Mouse (Mus musculus): Measurements from ENCODE around the gene Bicc1. TPM values are rescaled to one million over a fixed set of nuclear protein-coding genes. Genes with fewer than 3 reads are reported as not detected.

Gene Bicc1
- polyA plus RNA-seq, 1 experiment from 2014 or later, result 24.2 TPM

DNA sequence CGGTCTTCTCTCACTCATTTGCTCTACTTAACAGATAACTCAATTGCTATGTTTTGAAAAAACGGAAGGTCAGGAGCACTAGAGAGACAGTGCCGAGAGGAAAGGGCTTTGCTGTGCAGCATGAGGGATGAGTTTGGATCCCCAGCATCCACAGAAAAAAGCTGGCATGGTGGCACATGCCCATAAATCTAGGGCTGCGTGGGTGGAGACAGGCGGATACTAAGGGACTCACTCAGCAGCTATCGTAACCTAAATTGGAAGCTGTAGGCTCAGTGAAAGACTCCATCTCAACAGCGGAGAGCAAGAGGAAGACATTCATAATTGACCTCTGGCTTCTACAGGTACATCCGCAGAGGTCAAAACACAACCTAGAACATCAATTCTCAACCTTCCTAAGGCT, 179.8 kb downstream of the Bicc1 start:
- DNase-seq (ENCODE audit: low spot score) (no peak), ATAC-seq (replicated peaks; ENCODE audit: low FRiP score, low TSS enrichment, low read depth) (no peak)
- H3K4me3 ChIP-seq (ENCODE audit: low read depth, low read length), result no peak overlapping the region
- no peaks in the 10 kb centered on the region for H3K36me3 ChIP-seq (ENCODE audit: control insufficient read depth, insufficient read depth, low read length)
- no peaks in the 10 kb centered on the region for H3K9me3 ChIP-seq (ENCODE audit: control insufficient read depth, low read length)
- no peak overlapping the region for H3K4me2 ChIP-seq (ENCODE audit: low read length)
- H3K27ac ChIP-seq (ENCODE audit: low read depth), result no peak overlapping the region
- H3K27me3 ChIP-seq (replicated peaks; ENCODE audit: control insufficient read depth, insufficient read depth, low read length), result no peaks in the 10 kb centered on the region
- H3K9ac ChIP-seq (ENCODE audit: low read length), result no peak overlapping the region
- WGBS, result 94% methylated on average over 8 of the region's 8 CpGs
- peaks cover 5% of the 10 kb centered on the region for H3K4me1 ChIP-seq (replicated peaks; ENCODE audit: control insufficient read depth, insufficient read depth, low read length)

DNA sequence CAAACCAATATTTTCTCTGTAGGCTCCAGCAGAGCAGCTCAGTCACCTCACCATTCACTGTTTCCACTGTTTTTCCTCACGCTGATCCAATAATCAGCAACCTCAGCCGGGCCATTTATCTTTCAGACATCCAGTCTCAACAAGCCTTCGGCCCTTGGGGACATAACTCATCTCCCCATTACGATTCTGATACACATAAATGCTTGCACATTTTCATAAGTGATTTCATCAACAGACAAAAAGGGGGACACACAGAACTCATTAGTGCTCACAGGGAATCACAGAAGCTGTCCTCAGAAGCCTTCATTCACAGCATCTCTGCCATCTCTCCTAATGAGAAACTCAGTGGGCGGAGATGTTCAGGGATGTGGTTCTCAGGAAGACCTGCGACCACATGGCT, 182.4 kb downstream of the Bicc1 start:
- no peaks in the 10 kb centered on the region for H3K9me3 ChIP-seq (ENCODE audit: control insufficient read depth, low read length)
- no peak overlapping the region for H3K4me2 ChIP-seq (ENCODE audit: low read length)
- WGBS, result 46% methylated on average over 6 of the region's 6 CpGs
- no peak overlapping the region for H3K4me3 ChIP-seq (ENCODE audit: low read depth, low read length)
- no peak for DNase-seq (ENCODE audit: low spot score)
- no peak overlapping the region for H3K27ac ChIP-seq (ENCODE audit: low read depth)
- no peak for ATAC-seq (replicated peaks; ENCODE audit: low FRiP score, low TSS enrichment, low read depth)
- H3K4me1 ChIP-seq (replicated peaks; ENCODE audit: control insufficient read depth, insufficient read depth, low read length), result peaks cover 5% of the 10 kb centered on the region
- H3K36me3 ChIP-seq (ENCODE audit: control insufficient read depth, insufficient read depth, low read length), result no peaks in the 10 kb centered on the region
- H3K9ac ChIP-seq (ENCODE audit: low read length), result no peak overlapping the region
- H3K27me3 ChIP-seq (replicated peaks; ENCODE audit: control insufficient read depth, insufficient read depth, low read length), result no peaks in the 10 kb centered on the region

- Histone ChIP-seq H3K9ac (ENCODE audit: low read length) (no peak overlapping the region), H3K9me3 (ENCODE audit: control insufficient read depth, low read length) (no peaks in the 10 kb centered on the region), H3K36me3 (ENCODE audit: control insufficient read depth, insufficient read depth, low read length) (no peaks in the 10 kb centered on the region), H3K27ac (ENCODE audit: low read depth) (no peak overlapping the region), H3K4me1 (replicated peaks; ENCODE audit: control insufficient read depth, insufficient read depth, low read length) (peaks cover 5% of the 10 kb centered on the region), H3K27me3 (replicated peaks; ENCODE audit: control insufficient read depth, insufficient read depth, low read length) (no peaks in the 10 kb centered on the region), H3K4me3 (ENCODE audit: low read depth, low read length) (no peak overlapping the region), H3K4me2 (ENCODE audit: low read length) (no peak overlapping the region)
- no peak for DNase-seq (ENCODE audit: low spot score)
- ATAC-seq (replicated peaks; ENCODE audit: low FRiP score, low TSS enrichment, low read depth), result no peak
- 39% methylated on average over 9 of the region's 9 CpGs for WGBS
Measured at GRCm38 (mm10) chr10:70976633-70977032, 182.9 kb downstream of the Bicc1 start.

DNA sequence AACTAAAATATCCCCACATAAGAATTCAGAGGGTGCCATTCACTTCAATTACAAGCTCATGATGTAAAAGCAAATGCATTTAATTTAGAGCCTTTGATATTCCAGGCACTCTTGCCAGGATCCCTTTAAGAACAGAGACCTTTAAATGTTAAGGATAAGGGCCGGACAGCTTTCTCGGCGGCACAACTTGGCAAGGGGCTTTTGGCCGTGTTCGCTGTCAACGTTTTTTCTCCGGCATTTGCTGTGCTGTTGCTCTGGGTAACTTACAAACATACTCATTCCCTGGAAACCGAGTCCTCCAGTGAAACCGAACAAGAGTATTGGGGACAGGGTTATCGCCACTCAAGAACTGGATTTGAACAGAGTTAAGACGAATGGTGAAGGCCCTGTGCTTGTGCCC, 188.3 kb downstream of the Bicc1 start:
- DNase-seq (ENCODE audit: low spot score) (no peak), ATAC-seq (replicated peaks; ENCODE audit: low FRiP score, low TSS enrichment, low read depth) (no peak)
- H3K27me3 ChIP-seq (replicated peaks; ENCODE audit: control insufficient read depth, insufficient read depth, low read length), result no peaks in the 10 kb centered on the region
- no peaks in the 10 kb centered on the region for H3K36me3 ChIP-seq (ENCODE audit: control insufficient read depth, insufficient read depth, low read length)
- H3K4me2 ChIP-seq (ENCODE audit: low read length), result no peak overlapping the region
- no peak overlapping the region for H3K9ac ChIP-seq (ENCODE audit: low read length)
- WGBS, result 92% methylated on average over 11 of the region's 11 CpGs
- no peaks in the 10 kb centered on the region for H3K9me3 ChIP-seq (ENCODE audit: control insufficient read depth, low read length)
- peaks cover 4% of the 10 kb centered on the region; the same call in 1 of the 2 replicates for H3K4me1 ChIP-seq (replicated peaks; ENCODE audit: control insufficient read depth, insufficient read depth, low read length)
- no peak overlapping the region for H3K4me3 ChIP-seq (ENCODE audit: low read depth, low read length)
- no peak overlapping the region for H3K27ac ChIP-seq (ENCODE audit: low read depth)

- Histone ChIP-seq H3K9me3 (ENCODE audit: control insufficient read depth, low read length) (no peaks in the 10 kb centered on the region), H3K27ac (ENCODE audit: low read depth) (no peak overlapping the region), H3K36me3 (ENCODE audit: control insufficient read depth, insufficient read depth, low read length) (no peaks in the 10 kb centered on the region), H3K4me3 (ENCODE audit: low read depth, low read length) (no peak overlapping the region), H3K4me1 (replicated peaks; ENCODE audit: control insufficient read depth, insufficient read depth, low read length) (peaks cover 4% of the 10 kb centered on the region; the same call in 1 of the 2 replicates), H3K4me2 (ENCODE audit: low read length) (no peak overlapping the region), H3K27me3 (replicated peaks; ENCODE audit: control insufficient read depth, insufficient read depth, low read length) (no peaks in the 10 kb centered on the region), H3K9ac (ENCODE audit: low read length) (no peak overlapping the region)
- WGBS, result 72% methylated on average over 13 of the region's 13 CpGs
- ATAC-seq (replicated peaks; ENCODE audit: low FRiP score, low TSS enrichment, low read depth) (no peak), DNase-seq (ENCODE audit: low spot score) (no peak)
Measured at GRCm38 (mm10) chr10:70968848-70969683, 190.4 kb downstream of the Bicc1 start.

GRCm38 (mm10) chr10:70966642-70967345, 192.7 kb downstream of the Bicc1 start:
- DNase-seq (ENCODE audit: low spot score) (peak; percentile 73), ATAC-seq (replicated peaks; ENCODE audit: low FRiP score, low TSS enrichment, low read depth) (no peak; the same call in 1 of the 2 replicates)
- no peaks in the 10 kb centered on the region for H3K9me3 ChIP-seq (ENCODE audit: control insufficient read depth, low read length)
- no peak overlapping the region for H3K4me2 ChIP-seq (ENCODE audit: low read length)
- H3K27ac ChIP-seq (ENCODE audit: low read depth), result peak overlapping the region; percentile 34; the same call in 1 of the 2 replicates
- no peak overlapping the region for H3K9ac ChIP-seq (ENCODE audit: low read length)
- WGBS, result 48% methylated on average over 16 of the region's 16 CpGs
- no peak overlapping the region for H3K4me3 ChIP-seq (ENCODE audit: low read depth, low read length)
- no peaks in the 10 kb centered on the region for H3K27me3 ChIP-seq (replicated peaks; ENCODE audit: control insufficient read depth, insufficient read depth, low read length)
- H3K36me3 ChIP-seq (ENCODE audit: control insufficient read depth, insufficient read depth, low read length), result no peaks in the 10 kb centered on the region
- peaks cover 4% of the 10 kb centered on the region; the same call in 1 of the 2 replicates for H3K4me1 ChIP-seq (replicated peaks; ENCODE audit: control insufficient read depth, insufficient read depth, low read length)

- H3K27me3 ChIP-seq (replicated peaks; ENCODE audit: control insufficient read depth, insufficient read depth, low read length), result no peaks in the 10 kb centered on the region
- no peak overlapping the region for H3K4me2 ChIP-seq (ENCODE audit: low read length)
- no peak overlapping the region for H3K4me3 ChIP-seq (ENCODE audit: low read depth, low read length)
- H3K27ac ChIP-seq (ENCODE audit: low read depth), result no peak overlapping the region
- WGBS, result 34% methylated on average over 8 of the region's 8 CpGs
- peaks cover 4% of the 10 kb centered on the region; the same call in 1 of the 2 replicates for H3K4me1 ChIP-seq (replicated peaks; ENCODE audit: control insufficient read depth, insufficient read depth, low read length)
- no peaks in the 10 kb centered on the region for H3K36me3 ChIP-seq (ENCODE audit: control insufficient read depth, insufficient read depth, low read length)
- no peak for ATAC-seq (replicated peaks; ENCODE audit: low FRiP score, low TSS enrichment, low read depth)
- no peaks in the 10 kb centered on the region for H3K9me3 ChIP-seq (ENCODE audit: control insufficient read depth, low read length)
- DNase-seq (ENCODE audit: low spot score), result no peak
- no peak overlapping the region for H3K9ac ChIP-seq (ENCODE audit: low read length)
Measured at GRCm38 (mm10) chr10:70964706-70965105, 194.8 kb downstream of the Bicc1 start.

DNA sequence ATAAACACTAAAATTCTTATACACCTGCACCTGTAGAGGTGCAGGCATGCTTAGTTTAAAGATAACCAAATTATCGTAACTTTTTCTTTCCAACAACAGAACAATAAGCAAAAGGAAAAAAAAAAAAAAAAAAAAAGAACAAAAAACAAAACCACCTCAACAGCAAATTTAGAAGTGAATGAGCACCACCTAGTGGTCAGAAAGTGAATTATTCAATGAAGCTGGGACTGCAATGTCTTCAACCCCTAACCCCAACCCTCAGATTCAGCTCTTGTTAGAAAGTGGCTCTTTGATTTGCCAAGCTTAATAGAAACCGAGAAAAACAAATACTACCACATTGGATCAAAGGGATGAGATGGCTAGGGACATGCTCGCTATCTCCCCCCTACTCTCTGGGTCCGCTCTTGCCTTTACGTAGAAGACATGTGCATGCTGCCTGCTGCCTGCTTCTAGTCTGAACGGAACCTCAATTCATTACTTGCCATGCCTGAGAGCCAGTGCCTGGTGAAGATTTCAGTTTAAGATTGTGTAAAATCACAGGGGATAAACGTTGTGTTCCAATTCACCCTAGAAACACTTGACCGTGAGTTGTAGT, 195.8 kb downstream of the Bicc1 start:
- WGBS, result 56% methylated on average over 8 of the region's 8 CpGs
- Histone ChIP-seq H3K9me3 (ENCODE audit: control insufficient read depth, low read length) (no peaks in the 10 kb centered on the region), H3K9ac (ENCODE audit: low read length) (no peak overlapping the region), H3K27ac (ENCODE audit: low read depth) (no peak overlapping the region), H3K4me3 (ENCODE audit: low read depth, low read length) (no peak overlapping the region), H3K27me3 (replicated peaks; ENCODE audit: control insufficient read depth, insufficient read depth, low read length) (no peaks in the 10 kb centered on the region), H3K4me1 (replicated peaks; ENCODE audit: control insufficient read depth, insufficient read depth, low read length) (0 out of 2 replicates have a peak, but pooled peaks cover 4% of the 10 kb centered on the region), H3K4me2 (ENCODE audit: low read length) (no peak overlapping the region), H3K36me3 (ENCODE audit: control insufficient read depth, insufficient read depth, low read length) (0 out of 2 replicates have a peak, but pooled peaks cover under 1% of the 10 kb centered on the region)
- DNase-seq (ENCODE audit: low spot score) (no peak), ATAC-seq (replicated peaks; ENCODE audit: low FRiP score, low TSS enrichment, low read depth) (no peak)
